Mouse (Mus musculus): ENCODE data around the gene Ccser1.
"Not testable (repeated sequence)": the region's sequence is repeated elsewhere in the genome, so short reads cannot be mapped to it uniquely, and the experiment has no call there.

The Ccser1 gene

GRCm38 (mm10) chr6:62045042-62045441 lies 864.9 kb downstream of the Ccser1 start:
- DNase-seq (ENCODE audit: low spot score) = not testable (repeated sequence)

DNA sequence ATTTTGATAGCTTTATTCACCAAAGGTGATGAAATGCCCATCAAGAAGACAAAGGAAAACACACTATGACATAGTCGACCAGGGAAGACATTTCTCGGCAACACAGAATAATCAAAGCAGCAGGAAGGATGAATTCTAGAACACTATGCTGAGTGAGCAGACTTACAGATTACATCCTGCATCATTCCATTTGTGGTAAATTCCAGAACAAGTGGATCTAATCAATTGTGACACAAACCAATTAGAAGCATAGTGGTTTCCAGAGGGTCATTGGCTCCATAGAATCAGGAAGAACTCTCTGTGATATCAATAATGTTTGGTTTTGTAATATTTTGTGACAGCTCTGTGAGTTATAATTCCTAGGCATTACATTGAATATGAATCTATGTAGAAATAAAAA lies 875.2 kb downstream of the Ccser1 start:
- DNase-seq (ENCODE audit: low spot score) = peak; percentile 72

DNA sequence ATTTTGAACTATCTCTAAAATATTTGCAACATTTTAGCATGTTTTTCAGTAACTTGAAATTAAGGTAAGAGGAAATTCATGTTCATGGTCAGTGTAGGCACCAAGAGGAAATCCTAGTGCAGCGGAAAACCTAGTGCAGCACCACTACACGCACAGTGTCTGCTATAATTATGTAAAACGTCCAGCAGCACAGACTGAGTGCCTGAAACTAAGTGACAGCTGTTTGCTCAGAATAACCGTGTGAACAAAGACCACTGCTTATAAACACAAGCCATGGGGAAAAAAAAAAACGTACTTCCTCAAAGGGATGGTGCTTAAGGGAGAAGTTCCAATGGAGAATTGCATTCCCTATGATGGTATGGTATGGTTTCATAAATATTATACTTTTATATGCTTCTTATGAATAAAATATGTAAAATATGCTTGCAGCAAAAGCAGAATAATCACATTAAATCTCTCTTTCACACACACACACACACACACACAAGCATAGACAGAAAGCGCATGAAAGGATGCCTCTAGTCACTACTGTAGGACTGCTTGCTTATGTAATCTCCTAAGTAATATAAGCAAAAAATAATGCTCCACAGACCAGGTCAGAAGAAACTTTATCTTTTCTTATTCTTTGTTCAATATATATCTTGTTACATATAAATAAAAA lies 886.4 kb downstream of the Ccser1 start:
- peak; percentile 79 for DNase-seq (ENCODE audit: low spot score)

GRCm38 (mm10) chr6:62067024-62067380 lies 886.9 kb downstream of the Ccser1 start:
- peak; percentile 76 for DNase-seq (ENCODE audit: low spot score)

GRCm38 (mm10) chr6:62105464-62105863 lies 925.3 kb downstream of the Ccser1 start:
- no peak for DNase-seq (ENCODE audit: low spot score)

DNA sequence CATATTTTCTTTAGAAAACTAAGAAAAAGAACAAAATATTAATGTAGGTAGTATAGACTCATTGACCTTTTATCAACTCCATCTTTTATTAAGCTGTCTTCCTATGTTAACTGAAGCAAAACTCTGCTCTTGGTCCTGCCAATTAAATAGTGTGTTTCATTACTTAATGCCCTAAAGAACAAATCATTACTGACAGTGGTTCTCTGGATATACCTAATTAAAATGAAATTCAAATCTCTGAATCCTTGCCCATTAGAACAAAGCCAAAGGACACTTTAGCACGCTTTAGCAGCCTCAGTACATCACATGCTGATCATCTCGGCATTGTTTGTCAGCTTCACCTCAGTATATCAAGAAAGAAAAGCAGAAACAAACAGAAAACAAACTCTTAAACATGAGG lies 952.4 kb downstream of the Ccser1 start:
- DNase-seq (ENCODE audit: low spot score) = peak; percentile 68

- peak; percentile 41 for DNase-seq (ENCODE audit: low spot score)
Observed at GRCm38 (mm10) chr6:62160320-62160719, 980.2 kb downstream of the Ccser1 start.

- DNase-seq (ENCODE audit: low spot score) = no peak
Observed at GRCm38 (mm10) chr6:62162596-62162995, 982.5 kb downstream of the Ccser1 start.

DNA sequence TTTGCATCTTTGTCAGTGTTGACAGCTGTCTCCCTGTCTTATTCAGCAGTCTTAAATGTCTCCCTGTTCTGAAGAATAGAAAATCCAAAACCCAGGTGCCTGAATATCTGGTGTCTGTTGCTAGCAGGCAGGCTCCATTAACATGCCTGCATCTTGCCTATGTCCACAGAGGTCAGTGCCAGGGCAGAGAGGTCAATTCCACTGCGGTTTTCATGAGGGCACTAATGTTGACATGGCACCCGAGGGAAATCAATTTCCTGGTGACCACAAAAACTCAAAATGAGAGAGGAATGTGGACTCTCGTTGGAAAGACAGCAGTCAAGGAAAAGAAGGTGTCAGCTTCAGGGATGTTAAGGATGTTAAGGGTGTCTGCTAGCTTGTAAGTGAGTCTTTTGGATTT lies 983.7 kb downstream of the Ccser1 start:
- no peak for DNase-seq (ENCODE audit: low spot score)

DNA sequence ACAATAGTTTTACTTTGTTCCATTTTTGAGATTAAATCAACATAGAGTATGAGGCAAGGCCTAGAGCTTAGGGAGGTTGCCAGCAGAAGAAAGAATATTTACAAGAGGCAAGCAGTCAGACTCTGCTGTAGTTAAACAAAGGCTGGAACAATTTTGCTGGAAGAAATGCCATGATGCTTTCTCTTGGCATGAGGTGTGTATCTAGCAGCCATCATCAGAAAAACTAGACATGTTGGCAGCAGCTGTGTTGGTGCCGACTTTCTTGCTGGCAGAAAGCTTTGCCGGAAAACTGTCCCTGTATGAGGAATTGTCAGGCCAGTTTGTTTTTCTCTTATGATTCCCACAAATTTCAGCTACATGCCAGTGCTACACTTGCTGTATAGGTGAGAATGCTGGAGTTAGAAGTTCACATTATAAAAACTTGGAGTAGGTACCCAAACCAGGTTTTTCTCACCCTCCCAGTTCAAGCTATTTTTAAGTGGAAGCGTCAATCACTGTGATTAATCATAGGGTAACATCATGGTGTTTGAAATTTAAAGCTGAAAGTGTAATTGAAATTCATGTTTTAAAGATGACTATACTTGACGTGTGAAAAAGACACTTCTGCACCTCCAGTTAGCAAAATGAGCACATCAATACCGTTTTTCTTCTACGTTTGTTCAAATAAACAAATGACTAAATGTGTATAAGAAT lies 1016.5 kb downstream of the Ccser1 start:
- DNase-seq (ENCODE audit: low spot score) = no peak

- no peak for DNase-seq (ENCODE audit: low spot score)
Observed at GRCm38 (mm10) chr6:62198768-62199167, 1018.6 kb downstream of the Ccser1 start.

- no peak for DNase-seq (ENCODE audit: low spot score)
Observed at GRCm38 (mm10) chr6:62205013-62205412, 1024.9 kb downstream of the Ccser1 start.

- DNase-seq (ENCODE audit: low spot score) = no peak
Observed at GRCm38 (mm10) chr6:62221856-62222255, 1041.7 kb downstream of the Ccser1 start.

DNA sequence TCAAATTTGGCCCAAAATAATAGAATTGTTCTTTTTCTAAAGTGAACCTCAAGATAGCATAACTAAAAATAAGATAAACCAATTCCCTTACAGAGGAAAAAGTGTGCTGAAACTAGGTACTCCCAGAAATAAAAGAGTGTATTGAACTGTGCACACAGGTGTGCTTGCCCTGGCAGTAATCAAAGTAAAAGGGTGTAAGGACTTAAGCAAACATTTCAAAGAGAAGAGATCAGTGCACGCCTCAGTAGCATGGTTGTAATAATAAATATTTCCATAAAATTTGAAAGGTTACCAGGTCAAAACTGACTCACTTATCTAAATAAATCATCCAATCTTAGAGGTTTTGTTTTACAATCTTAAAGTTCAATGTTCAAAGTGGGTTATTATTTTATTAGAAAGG lies 1083.8 kb downstream of the Ccser1 start:
- no peak for DNase-seq (ENCODE audit: low spot score)

DNA sequence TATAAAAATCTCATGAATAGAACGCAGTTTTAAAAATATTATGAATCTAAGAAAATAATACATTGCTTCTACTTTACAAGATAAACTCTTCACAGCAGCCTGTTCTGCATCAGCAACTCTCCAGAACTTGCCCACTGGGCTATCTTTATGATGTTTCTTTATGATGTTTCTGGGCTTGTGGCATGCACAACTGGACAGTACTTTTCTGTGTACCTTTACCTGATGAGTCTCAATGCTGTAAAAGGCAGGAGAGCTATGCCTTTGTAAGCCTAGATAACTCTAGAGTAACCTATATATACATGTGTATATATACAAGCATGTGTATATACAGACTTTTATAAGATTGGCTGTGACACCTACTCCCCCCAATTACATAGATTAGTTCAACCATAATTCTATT lies 1084.4 kb downstream of the Ccser1 start:
- DNase-seq (ENCODE audit: low spot score) = no peak

- no peak for DNase-seq (ENCODE audit: low spot score)
Observed at GRCm38 (mm10) chr6:62281256-62281655, 1101.1 kb downstream of the Ccser1 start.

- no peak for DNase-seq (ENCODE audit: low spot score)
Observed at GRCm38 (mm10) chr6:62301576-62302312, 1121.6 kb downstream of the Ccser1 start.

DNA sequence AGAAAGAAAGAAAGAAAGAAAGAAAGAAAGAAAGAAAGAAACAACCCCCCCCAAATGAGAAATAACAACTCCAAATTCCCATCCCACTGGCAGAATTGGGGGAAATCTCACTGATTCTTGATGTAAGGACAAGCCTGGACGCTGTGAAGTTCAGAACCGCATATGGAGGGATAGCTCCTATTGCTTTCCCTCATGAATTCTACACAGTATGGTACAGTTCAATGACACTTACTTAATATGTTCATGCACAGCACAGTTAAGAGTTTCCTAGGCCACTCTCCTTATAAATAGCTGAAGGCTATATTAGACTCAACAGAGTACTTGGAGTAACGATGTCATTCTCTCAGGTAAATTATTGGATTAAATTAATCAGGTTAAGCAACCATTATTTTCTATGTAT lies 1138.5 kb downstream of the Ccser1 start:
- no peak for DNase-seq (ENCODE audit: low spot score)

DNA sequence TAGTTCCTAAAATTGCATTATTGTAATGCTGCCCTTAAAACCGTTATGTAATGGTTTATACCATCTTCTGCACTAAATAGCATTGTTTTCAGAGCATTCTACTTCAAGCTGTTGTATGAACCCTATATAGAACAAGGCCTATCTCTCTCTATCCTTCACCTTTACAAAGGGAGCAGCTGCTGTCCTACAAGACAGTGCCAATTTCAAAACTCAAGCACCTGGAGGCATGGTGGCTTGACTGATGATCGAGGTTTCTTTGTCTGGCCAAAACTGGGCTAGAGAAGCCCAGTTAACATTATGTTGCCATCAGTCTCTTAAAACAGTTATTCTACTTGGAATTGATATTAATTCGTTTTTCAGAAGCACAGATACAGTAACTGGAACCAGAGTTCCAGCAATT lies 1160.2 kb downstream of the Ccser1 start:
- DNase-seq (ENCODE audit: low spot score) = no peak

GRCm38 (mm10) chr6:62367802-62368201 lies 1187.7 kb downstream of the Ccser1 start:
- DNase-seq (ENCODE audit: low spot score) = no peak

Measured in retina, embryonic 14.5 days (tissue).